Mouse (Mus musculus) G1E-ER4 (cell line): ENCODE measurements around the gene Olfr446. TPM values are rescaled to one million over a fixed set of nuclear protein-coding genes. Genes with fewer than 3 reads are reported as not detected.

Experiments
- GATA1 ChIP-seq: IDR thresholded peaks from one replicate; pipeline ENCODE4 v1.8.0; 2012; ENCODE audit warnings: low read length, inconsistent platforms
- polyA plus RNA-seq: library from polyadenylated mRNA; stranded (reverse); fragments of >175 nt; gene quantifications from 2 replicates; pipeline ENCODE4 v1.2.3, GENCODE M21; 2012

Olfr446 gene
- polyA plus RNA-seq, result not detected in 2 replicates

- TF ChIP-seq GATA1, result no peak
Observed at GRCm38 (mm10) chr6:42921077-42921476, at the start of gene Olfr446. Gene Olfr446 (plus strand): TSS chr6:42921377.

GRCm38 (mm10) chr6:42876323-42876722, 44.9 kb upstream of the Olfr446 start:
- TF ChIP-seq GATA1, result no peak

- no peak for TF ChIP-seq GATA1
Observed at GRCm38 (mm10) chr6:42890141-42890540, 31.0 kb upstream of the Olfr446 start, which contains the start of gene Olfr448. Gene Olfr448 (plus strand): TSS chr6:42890441.

GRCm38 (mm10) chr6:42900345-42900744, 20.8 kb upstream of the Olfr446 start:
- no peak for TF ChIP-seq GATA1

GRCm38 (mm10) chr6:42908578-42908977, 12.6 kb upstream of the Olfr446 start, which contains the start of gene Olfr447:
Gene Olfr447 (plus strand): TSS chr6:42908878.
- TF ChIP-seq GATA1, result no peak

GRCm38 (mm10) chr6:42948767-42949166, 27.6 kb downstream of the Olfr446 start, which contains the start of gene Olfr444:
Gene Olfr444 (plus strand): TSS chr6:42949067.
- no peak for TF ChIP-seq GATA1

GRCm38 (mm10) chr6:42980377-42980776, 59.2 kb downstream of the Olfr446 start:
- no peak for TF ChIP-seq GATA1

Other genes with a start within 250 kb of the Olfr446 start
- gene Tcaf1, start 211.3 kb upstream of the Olfr446 start, polyA plus RNA-seq, result not detected in 2 replicates
- gene Olfr453, start 182.0 kb upstream of the Olfr446 start, polyA plus RNA-seq, result not detected in 2 replicates
- gene Olfr38, start 165.0 kb upstream of the Olfr446 start, polyA plus RNA-seq, result not detected in 2 replicates
- not detected in 2 replicates for gene Olfr452, start 136.3 kb upstream of the Olfr446 start, polyA plus RNA-seq
- not detected in 2 replicates for gene Olfr450, start 109.4 kb upstream of the Olfr446 start, polyA plus RNA-seq
- gene Olfr449, start 87.0 kb upstream of the Olfr446 start, polyA plus RNA-seq, result not detected in 2 replicates
- gene Olfr448, start 30.9 kb upstream of the Olfr446 start, polyA plus RNA-seq, result not detected in 2 replicates
- gene Olfr447, start 12.5 kb upstream of the Olfr446 start, polyA plus RNA-seq, result not detected in 2 replicates
- not detected in 2 replicates for gene Olfr444, start 27.7 kb downstream of the Olfr446 start, polyA plus RNA-seq
- not detected in 2 replicates for gene Olfr441, start 185.0 kb downstream of the Olfr446 start, polyA plus RNA-seq
- not detected in 2 replicates for gene Olfr237-ps1, start 225.2 kb downstream of the Olfr446 start, polyA plus RNA-seq
- not detected in 2 replicates for gene Olfr437, start 241.9 kb downstream of the Olfr446 start, polyA plus RNA-seq